Mouse (Mus musculus): ENCODE results near the gene Lbx1. TPM values are rescaled to one million over a fixed set of nuclear protein-coding genes. Genes with fewer than 3 reads are reported as not detected.

Gene Lbx1
- polyA plus RNA-seq, 1 experiment: not detected

- TF ChIP-seq POLR2A (IDR thresholded peaks at IDR 0.05; ENCODE audit: low read depth, low read length): no peak
- no peak for TF ChIP-seq CTCF (IDR thresholded peaks at IDR 0.05; ENCODE audit: borderline replicate concordance, insufficient read depth, low read length)
Observed at GRCm38 (mm10) chr19:45235331-45235741, 276 bp downstream of the Lbx1 start.

GRCm38 (mm10) chr19:45234771-45235231 lies 811 bp downstream of the Lbx1 start:
- H3K27ac ChIP-seq (ENCODE audit: insufficient read depth, low read length): no peak overlapping the region
- H3K4me3 ChIP-seq (ENCODE audit: insufficient read depth, low read length): no peak overlapping the region
- H3K4me1 ChIP-seq (ENCODE audit: control insufficient read depth, insufficient read depth, low read length): peaks cover 4% of the 10 kb centered on the region; the same call in 1 of the 2 replicates
- TF ChIP-seq CTCF (IDR thresholded peaks at IDR 0.05; ENCODE audit: borderline replicate concordance, insufficient read depth, low read length) (no peak), POLR2A (IDR thresholded peaks at IDR 0.05; ENCODE audit: low read depth, low read length) (no peak)

More at GRCm38 (mm10) chr19:45235331-45235741, 276 bp downstream of the Lbx1 start:
- Histone ChIP-seq H3K4me1 (ENCODE audit: control insufficient read depth, insufficient read depth, low read length) (peaks cover 4% of the 10 kb centered on the region; the same call in 1 of the 2 replicates), H3K4me3 (ENCODE audit: insufficient read depth, low read length) (no peak overlapping the region), H3K27ac (ENCODE audit: insufficient read depth, low read length) (no peak overlapping the region)

GRCm38 (mm10) chr19:45234191-45234770 lies 1.3 kb downstream of the Lbx1 start:
- TF ChIP-seq CTCF (IDR thresholded peaks at IDR 0.05; ENCODE audit: borderline replicate concordance, insufficient read depth, low read length): no peak
- TF ChIP-seq POLR2A (IDR thresholded peaks at IDR 0.05; ENCODE audit: low read depth, low read length): no peak
- Histone ChIP-seq H3K4me1 (ENCODE audit: control insufficient read depth, insufficient read depth, low read length) (peaks cover 4% of the 10 kb centered on the region; the same call in 1 of the 2 replicates), H3K27ac (ENCODE audit: insufficient read depth, low read length) (no peak overlapping the region), H3K4me3 (ENCODE audit: insufficient read depth, low read length) (no peak overlapping the region)

GRCm38 (mm10) chr19:45233496-45234127 lies 2.0 kb downstream of the Lbx1 start:
- Histone ChIP-seq H3K27ac (ENCODE audit: insufficient read depth, low read length) (no peak overlapping the region), H3K4me1 (ENCODE audit: control insufficient read depth, insufficient read depth, low read length) (peaks cover 4% of the 10 kb centered on the region; the same call in 1 of the 2 replicates), H3K4me3 (ENCODE audit: insufficient read depth, low read length) (no peak overlapping the region)
- TF ChIP-seq CTCF (IDR thresholded peaks at IDR 0.05; ENCODE audit: borderline replicate concordance, insufficient read depth, low read length): no peak
- TF ChIP-seq POLR2A (IDR thresholded peaks at IDR 0.05; ENCODE audit: low read depth, low read length): no peak

- Histone ChIP-seq H3K4me3 (ENCODE audit: insufficient read depth, low read length) (no peak overlapping the region), H3K4me1 (ENCODE audit: control insufficient read depth, insufficient read depth, low read length) (peaks cover 4% of the 10 kb centered on the region; the same call in 1 of the 2 replicates), H3K27ac (ENCODE audit: insufficient read depth, low read length) (no peak overlapping the region)
Observed at GRCm38 (mm10) chr19:45232443-45233410, 2.9 kb downstream of the Lbx1 start.

GRCm38 (mm10) chr19:45232036-45232410 lies 3.6 kb downstream of the Lbx1 start:
- H3K4me3 ChIP-seq (ENCODE audit: insufficient read depth, low read length): no peak overlapping the region
- no peak overlapping the region for H3K27ac ChIP-seq (ENCODE audit: insufficient read depth, low read length)
- no peak for TF ChIP-seq CTCF (IDR thresholded peaks at IDR 0.05; ENCODE audit: borderline replicate concordance, insufficient read depth, low read length)
- no peak for TF ChIP-seq POLR2A (IDR thresholded peaks at IDR 0.05; ENCODE audit: low read depth, low read length)
- H3K4me1 ChIP-seq (ENCODE audit: control insufficient read depth, insufficient read depth, low read length): peaks cover 4% of the 10 kb centered on the region; the same call in 1 of the 2 replicates

More at GRCm38 (mm10) chr19:45232443-45233410, 2.9 kb downstream of the Lbx1 start:
- TF ChIP-seq POLR2A (IDR thresholded peaks at IDR 0.05; ENCODE audit: low read depth, low read length) (no peak), CTCF (IDR thresholded peaks at IDR 0.05; ENCODE audit: borderline replicate concordance, insufficient read depth, low read length) (no peak)

GRCm38 (mm10) chr19:45231383-45232035 lies 4.1 kb downstream of the Lbx1 start:
- TF ChIP-seq CTCF (IDR thresholded peaks at IDR 0.05; ENCODE audit: borderline replicate concordance, insufficient read depth, low read length): no peak
- TF ChIP-seq POLR2A (IDR thresholded peaks at IDR 0.05; ENCODE audit: low read depth, low read length): no peak
- H3K4me1 ChIP-seq (ENCODE audit: control insufficient read depth, insufficient read depth, low read length): peaks cover 4% of the 10 kb centered on the region; the same call in 1 of the 2 replicates
- H3K27ac ChIP-seq (ENCODE audit: insufficient read depth, low read length): no peak overlapping the region
- H3K4me3 ChIP-seq (ENCODE audit: insufficient read depth, low read length): no peak overlapping the region

GRCm38 (mm10) chr19:45230848-45231382 lies 4.7 kb downstream of the Lbx1 start:
- no peak overlapping the region for H3K27ac ChIP-seq (ENCODE audit: insufficient read depth, low read length)
- H3K4me3 ChIP-seq (ENCODE audit: insufficient read depth, low read length): no peak overlapping the region
- TF ChIP-seq POLR2A (IDR thresholded peaks at IDR 0.05; ENCODE audit: low read depth, low read length) (no peak), CTCF (IDR thresholded peaks at IDR 0.05; ENCODE audit: borderline replicate concordance, insufficient read depth, low read length) (no peak)
- H3K4me1 ChIP-seq (ENCODE audit: control insufficient read depth, insufficient read depth, low read length): peaks cover 2% of the 10 kb centered on the region; the same call in 1 of the 2 replicates

- TF ChIP-seq POLR2A (IDR thresholded peaks at IDR 0.05; ENCODE audit: low read depth, low read length): no peak
- no peak for TF ChIP-seq CTCF (IDR thresholded peaks at IDR 0.05; ENCODE audit: borderline replicate concordance, insufficient read depth, low read length)
- Histone ChIP-seq H3K4me1 (ENCODE audit: control insufficient read depth, insufficient read depth, low read length) (no peaks in the 10 kb centered on the region), H3K4me3 (ENCODE audit: insufficient read depth, low read length) (no peak overlapping the region), H3K27ac (ENCODE audit: insufficient read depth, low read length) (no peak overlapping the region)
Observed at GRCm38 (mm10) chr19:45230201-45230611, 5.4 kb downstream of the Lbx1 start.

Data from embryonic fibroblast, embryonic 13.5 days (primary cell).